Mouse (Mus musculus) CH12.LX (cell line): ENCODE measurements at regions not wholly inside any gene's neighbourhood (a gene's known extent, or its start where the extent isn't known, plus 50 kb on each side); places are given as distances from the start of the nearest gene placed in this dataset.
A peak's percentile ranks its signal among the peaks of the same experiment; 100 is the strongest.

Experiments
- DNase-seq: peaks from one replicate; pipeline ENCODE4 v3.0.0-alpha.2; 2013; ENCODE audit errors: extremely low read depth
- H3K27ac ChIP-seq: 2 replicates; pipeline ENCODE4 v1.5.1; 2012; ENCODE audit warnings: low read depth, mild to moderate bottlenecking, control low read depth, moderate library complexity; ENCODE audit not compliant: insufficient read depth
- H3K27me3 ChIP-seq: replicated peaks from 2 replicates; pipeline ENCODE3; 2012; ENCODE audit warnings: inconsistent platforms
- H3K36me3 ChIP-seq, 2 experiments: replicated peaks in 1 of 2; 2 replicates each; pipeline versions ENCODE3 to v1.6.1; 2012; ENCODE audit warnings: inconsistent platforms in 1 of 2, low read length in 1 of 2, mild to moderate bottlenecking in 1 of 2, mixed read lengths in 1 of 2, moderate library complexity in 1 of 2; ENCODE audit not compliant: control insufficient read depth in 1 of 2, insufficient read depth in 1 of 2
- H3K4me1 ChIP-seq, 2 experiments: 2 replicates each; pipeline ENCODE4 v1.6.1; 2012; ENCODE audit warnings: inconsistent platforms in 1 of 2, moderate library complexity in 1 of 2; ENCODE audit not compliant: insufficient read depth in 2 of 2, control insufficient read depth in 1 of 2
- H3K4me2 ChIP-seq: 2 replicates; pipeline ENCODE4 v1.6.1; 2012; ENCODE audit warnings: low read depth, mild to moderate bottlenecking, control low read depth; ENCODE audit not compliant: poor library complexity, insufficient read depth, severe bottlenecking
- H3K4me3 ChIP-seq, 3 experiments: fragments of 150-350 bp in 1 of 3; sonication (generic) in 1 of 3; replicated peaks in 1 of 3; 2 replicates each; pipeline versions ENCODE3 to v1.5.1; 2011 to 2012; ENCODE audit warnings: low read depth in 2 of 3, low read length in 2 of 3, mild to moderate bottlenecking in 2 of 3, moderate library complexity in 2 of 3, control low read depth in 1 of 3, improper control_type of control experiment in 1 of 3, inconsistent platforms in 1 of 3, mixed read lengths in 1 of 3; ENCODE audit not compliant: poor library complexity in 1 of 3
- H3K79me2 ChIP-seq: replicated peaks from 2 replicates; pipeline ENCODE4 v1.6.1; 2012; ENCODE audit warnings: mild to moderate bottlenecking, moderate library complexity; ENCODE audit not compliant: control insufficient read depth, poor library complexity, insufficient read depth, severe bottlenecking; ENCODE audit errors: extremely low read depth
- H3K9ac ChIP-seq: 2 replicates; pipeline ENCODE4 v1.6.1; 2012; ENCODE audit warnings: low read depth, mild to moderate bottlenecking, control low read depth, moderate library complexity; ENCODE audit not compliant: insufficient read depth
- H3K9me3 ChIP-seq: replicated peaks from 2 replicates; pipeline ENCODE3; 2012; ENCODE audit warnings: low read length, inconsistent platforms, mixed read lengths
- BHLHE40 ChIP-seq: IDR thresholded peaks from 2 replicates; pipeline ENCODE4 v1.6.1; 2011; ENCODE audit warnings: mild to moderate bottlenecking, low read depth, low read length, improper control_type of control experiment
- CTCF ChIP-seq, 2 experiments: IDR thresholded peaks in 1 of 2; conservative IDR thresholded peaks in 1 of 2; 2 replicates each; pipeline ENCODE4 v1.5.1; 2011 to 2012; ENCODE audit warnings: low read depth in 2 of 2, low read length in 2 of 2, improper control_type of control experiment in 1 of 2, inconsistent platforms in 1 of 2, mild to moderate bottlenecking in 1 of 2, moderate library complexity in 1 of 2
- ELF1 ChIP-seq: IDR thresholded peaks from 2 replicates; pipeline ENCODE4 v1.6.1; 2014; ENCODE audit warnings: low read depth, mild to moderate bottlenecking, inconsistent platforms, low read length, improper control_type of control experiment
- HCFC1 ChIP-seq: IDR thresholded peaks from 2 replicates; pipeline ENCODE4 v1.6.1; 2012; ENCODE audit warnings: low read depth, mild to moderate bottlenecking, inconsistent platforms, low read length, improper control_type of control experiment
- JUN ChIP-seq: IDR thresholded peaks from 2 replicates; pipeline ENCODE4 v1.6.1; 2011; ENCODE audit warnings: low read depth, mild to moderate bottlenecking, low read length, improper control_type of control experiment, moderate library complexity; ENCODE audit not compliant: insufficient read depth
- JUND ChIP-seq: conservative IDR thresholded peaks from 2 replicates; pipeline ENCODE4 v1.6.1; 2011; ENCODE audit warnings: low read depth, low read length, improper control_type of control experiment
- KAT2A ChIP-seq: IDR thresholded peaks from 2 replicates; pipeline ENCODE4 v1.6.1; 2012; ENCODE audit warnings: low read length, improper control_type of control experiment, inconsistent platforms; ENCODE audit not compliant: insufficient replicate concordance
- MAFK ChIP-seq: IDR thresholded peaks from 2 replicates; pipeline ENCODE4 v1.6.1; 2011; ENCODE audit warnings: low read length, improper control_type of control experiment; ENCODE audit not compliant: insufficient replicate concordance
- MAX ChIP-seq: IDR thresholded peaks from 2 replicates; pipeline ENCODE4 v1.6.1; 2011; ENCODE audit warnings: low read length, improper control_type of control experiment
- MAZ ChIP-seq: IDR thresholded peaks from 2 replicates; pipeline ENCODE4 v1.6.1; 2012; ENCODE audit warnings: low read depth, mild to moderate bottlenecking, inconsistent platforms, low read length, improper control_type of control experiment, moderate library complexity
- MEF2A ChIP-seq: IDR thresholded peaks from 2 replicates; pipeline ENCODE4 v1.6.1; 2014; ENCODE audit warnings: low read depth, mild to moderate bottlenecking, inconsistent platforms, low read length, improper control_type of control experiment, borderline replicate concordance
- POLR2A ChIP-seq: IDR thresholded peaks from 2 replicates; pipeline ENCODE4 v1.6.1; 2011; ENCODE audit warnings: low read depth, mild to moderate bottlenecking, improper control_type of control experiment, low read length
- RAD21 ChIP-seq: IDR thresholded peaks from 2 replicates; pipeline ENCODE4 v1.6.1; 2011; ENCODE audit warnings: low read depth, mild to moderate bottlenecking, low read length, improper control_type of control experiment, moderate library complexity
- SIN3A ChIP-seq: IDR thresholded peaks from 2 replicates; pipeline ENCODE4 v1.6.1; 2012; ENCODE audit warnings: low read length, improper control_type of control experiment, inconsistent platforms
- SMC3 ChIP-seq: IDR thresholded peaks from 2 replicates; pipeline ENCODE4 v1.6.1; 2011; ENCODE audit warnings: low read depth, low read length, improper control_type of control experiment
- TCF12 ChIP-seq: IDR thresholded peaks from 2 replicates; pipeline ENCODE4 v1.6.1; 2014; ENCODE audit warnings: low read depth, mild to moderate bottlenecking, inconsistent platforms, low read length, improper control_type of control experiment
- UBTF ChIP-seq: IDR thresholded peaks from 2 replicates; pipeline ENCODE4 v1.6.1; 2012; ENCODE audit warnings: low read depth, mild to moderate bottlenecking, inconsistent platforms, low read length, improper control_type of control experiment, moderate library complexity
- USF1 ChIP-seq: IDR thresholded peaks from 2 replicates; pipeline ENCODE4 v1.6.1; 2014; ENCODE audit warnings: low read depth, mild to moderate bottlenecking, inconsistent platforms, low read length, improper control_type of control experiment
- ZKSCAN1 ChIP-seq: IDR thresholded peaks from 2 replicates; pipeline ENCODE4 v1.6.1; 2012; ENCODE audit warnings: low read depth, inconsistent platforms, low read length, improper control_type of control experiment, borderline replicate concordance
- ZMIZ1 ChIP-seq: IDR thresholded peaks from 2 replicates; pipeline ENCODE4 v1.6.1; 2012; ENCODE audit warnings: low read depth, mild to moderate bottlenecking, inconsistent platforms, low read length, improper control_type of control experiment
- ZNF384 ChIP-seq: IDR thresholded peaks from 2 replicates; pipeline ENCODE4 v1.6.1; 2012; ENCODE audit warnings: low read depth, low read length, improper control_type of control experiment, inconsistent platforms
- dilution Hi-C: fragments of 300-500 bp; cut with MboI; formaldehyde crosslinking; loops from 2 replicates; pipeline ENCODE4 v1.14.3; 2020; ENCODE audit warnings: low sequenced_read_pairs; ENCODE audit not compliant: extremely low pct_unique_long_range_greater_than_20kb, extremely low pct_ligation_motif_present
- in situ Hi-C: fragments of 300-500 bp; cut with MboI; formaldehyde crosslinking; loops from 3 replicates; pipeline ENCODE4 v1.14.3; 2019; ENCODE audit warnings: low sequenced_read_pairs, low pct_ligation_motif_present, low pct_unique_long_range_greater_than_20kb, mixed read lengths

GRCm38 (mm10) chr8:88945656-88946055, 98.3 kb downstream of the Sall1 start:
- dilution Hi-C loops (no loop called here), in situ Hi-C loops (no loop called here)
- Histone ChIP-seq H3K27ac (no peak overlapping the region), H3K79me2 (no peaks in the 10 kb centered on the region), H3K27me3 (no peaks in the 10 kb centered on the region), H3K36me3 (no peaks in the 10 kb centered on the region), H3K4me2 (no peak overlapping the region), H3K9me3 (peaks cover 45% of the 10 kb centered on the region), H3K9ac (no peak overlapping the region), H3K4me1 (no peaks in the 10 kb centered on the region), H3K4me3 (no peak overlapping the region)
- no peak for TF ChIP-seq MAFK
- no peak for TF ChIP-seq MEF2A
- TF ChIP-seq TCF12, result no peak
- TF ChIP-seq MAX, result no peak
- no peak for TF ChIP-seq HCFC1
- TF ChIP-seq POLR2A, result no peak
- no peak for TF ChIP-seq ZNF384
- TF ChIP-seq JUN, result no peak
- TF ChIP-seq MAZ, result no peak
- no peak for TF ChIP-seq ELF1
- no peak for TF ChIP-seq BHLHE40
- no peak for TF ChIP-seq CTCF (conservative IDR thresholded peaks at IDR 0.05 in 1 of 2, IDR thresholded peaks at IDR 0.05 in 1 of 2; ENCODE audit: low read depth in 2 of 2, low read length in 2 of 2)
- TF ChIP-seq KAT2A, result no peak
- TF ChIP-seq ZMIZ1, result no peak
- no peak for DNase-seq

GRCm38 (mm10) chr8:88944038-88944437, 99.9 kb downstream of the Sall1 start:
- Histone ChIP-seq H3K27ac (no peak overlapping the region), H3K9ac (no peak overlapping the region), H3K79me2 (no peaks in the 10 kb centered on the region), H3K4me1 (no peaks in the 10 kb centered on the region), H3K4me3 (no peak overlapping the region), H3K9me3 (peaks cover 42% of the 10 kb centered on the region), H3K4me2 (no peak overlapping the region)
- DNase-seq, result peak; percentile 38
- in situ Hi-C loops, result no loop called here
- TF ChIP-seq JUND (no peak), ZKSCAN1 (no peak), CTCF (conservative IDR thresholded peaks at IDR 0.05 in 1 of 2, IDR thresholded peaks at IDR 0.05 in 1 of 2; ENCODE audit: low read depth in 2 of 2, low read length in 2 of 2) (peak; percentile 29 to 61; a peak in 3 of 4 replicates), USF1 (no peak), BHLHE40 (no peak), SMC3 (peak; percentile 48), UBTF (no peak), SIN3A (no peak), RAD21 (peak; percentile 55)
- TF ChIP-seq, all 38 proteins: peak for 3
- H3K36me3 ChIP-seq, result no peaks in the 10 kb centered on the region
- dilution Hi-C loops, result no loop called here
- H3K27me3 ChIP-seq, result no peaks in the 10 kb centered on the region
